Mouse (Mus musculus): ENCODE measurements around the gene 3100002H09Rik. TPM values are rescaled to one million over a fixed set of nuclear protein-coding genes. Genes with fewer than 3 reads are reported as not detected.

Gene 3100002H09Rik
- 1.6 TPM for polyA plus RNA-seq (2017; shearing (Covaris generic))

GRCm38 (mm10) chr4:124610703-124611102, at the start of gene 3100002H09Rik:
Gene 3100002H09Rik (minus strand): TSS chr4:124610803.

DNA sequence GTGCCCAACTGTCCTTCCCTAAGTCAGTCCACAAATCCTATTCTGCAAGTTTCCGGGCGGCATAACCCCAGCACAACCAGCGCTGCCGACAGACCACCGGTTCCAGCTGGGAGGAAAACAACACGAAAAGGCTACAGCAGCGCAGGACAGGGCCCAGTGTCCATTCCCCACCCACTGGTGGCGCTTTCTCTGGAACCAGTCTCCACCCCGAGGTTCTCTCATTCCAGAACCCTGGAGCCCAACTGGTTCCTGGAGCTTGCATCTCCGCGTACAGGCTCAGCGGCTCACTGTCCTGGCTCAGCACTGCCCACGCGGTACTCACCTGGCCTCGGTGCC, 45.9 kb upstream of the 3100002H09Rik start, which contains the start of gene Pou3f1:
Gene Pou3f1 (plus strand): TSS at position 290 of the 336 bp plus-strand sequence.

Other genes starting within 250 kb of the 3100002H09Rik start
- gene Pou3f1, start 46.0 kb upstream of the 3100002H09Rik start, polyA plus RNA-seq (2017; shearing (Covaris generic)) = 0.87 TPM
- gene Utp11, start 82.8 kb upstream of the 3100002H09Rik start, polyA plus RNA-seq (2017; shearing (Covaris generic)) = 34.9 TPM
- 0.23 TPM for gene Fhl3, start 89.9 kb upstream of the 3100002H09Rik start, polyA plus RNA-seq (2017; shearing (Covaris generic))
- 77.3 TPM for gene Sf3a3, start 104.0 kb upstream of the 3100002H09Rik start, polyA plus RNA-seq (2017; shearing (Covaris generic))
- 118 TPM for gene Inpp5b, start 131.0 kb upstream of the 3100002H09Rik start, polyA plus RNA-seq (2017; shearing (Covaris generic))
- gene Mtf1, start 191.3 kb upstream of the 3100002H09Rik start, polyA plus RNA-seq (2017; shearing (Covaris generic)) = 17.0 TPM
- 182 TPM for gene Yrdc, start 239.9 kb upstream of the 3100002H09Rik start, polyA plus RNA-seq (2017; shearing (Covaris generic))
- gene 1110065P20Rik, start 240.4 kb upstream of the 3100002H09Rik start, polyA plus RNA-seq (2017; shearing (Covaris generic)) = 20.4 TPM

Data from effector memory CD4-positive, alpha-beta T cell, adult 7 months (primary cell).